Mouse (Mus musculus): ENCODE data around the gene Mamstr. TPM values are rescaled to one million over a fixed set of nuclear protein-coding genes. Genes with fewer than 3 reads are reported as not detected.

Mamstr gene
- polyA plus RNA-seq (2015; fragmentation: Nextera tagmentation; extraction: Ambion mirVana) = 1.6 and 1.9 TPM in 2 replicates

DNA sequence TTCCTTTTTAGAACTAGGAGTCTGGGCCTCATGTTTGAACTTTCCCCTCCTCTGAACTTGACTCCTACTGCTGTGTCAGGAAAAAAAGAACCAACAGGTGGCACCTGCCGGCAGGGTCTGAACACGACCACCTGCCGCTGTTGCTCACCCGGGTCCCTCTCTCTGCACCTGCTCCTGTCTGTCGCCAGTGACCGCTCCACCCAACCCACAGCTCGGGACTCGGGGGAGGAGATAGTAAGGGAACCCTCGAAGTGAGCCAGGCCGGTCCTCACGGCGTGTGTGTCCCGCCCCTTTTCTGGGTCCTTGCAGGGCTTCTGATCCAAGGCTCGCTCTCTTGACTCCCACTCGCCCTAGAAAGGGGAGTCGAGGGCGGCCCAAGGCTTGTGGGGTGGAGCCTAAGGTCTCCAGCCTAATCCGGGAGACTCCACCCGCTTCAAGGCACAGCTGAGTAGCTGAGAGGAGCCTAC is at the start of gene Mamstr:
Mamstr (plus strand) TSS at position 417 of the 467 bp plus-strand sequence.
- DNase-seq (ENCODE audit: low spot score) = no peak

DNA sequence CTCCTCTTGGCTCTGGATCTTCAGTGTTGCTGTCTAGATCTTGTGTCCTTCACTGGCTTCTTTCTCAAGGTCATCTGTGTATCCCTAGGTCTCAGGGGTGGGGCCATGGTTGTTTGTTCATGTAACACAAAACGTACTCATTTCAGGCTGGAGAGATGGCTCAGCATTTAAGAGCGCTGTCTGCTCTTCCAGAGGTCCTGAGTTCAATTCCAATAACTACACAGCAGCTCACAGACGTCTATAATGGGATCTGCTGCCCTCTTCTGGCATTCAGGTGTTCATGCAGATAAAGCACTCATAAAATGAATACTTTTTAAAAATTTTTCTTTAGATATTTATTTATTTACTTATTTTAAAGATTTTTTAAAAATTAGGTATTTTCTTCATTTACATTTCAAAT is 48.9 kb upstream of the Mamstr start:
- DNase-seq (ENCODE audit: low spot score) = no peak

DNA sequence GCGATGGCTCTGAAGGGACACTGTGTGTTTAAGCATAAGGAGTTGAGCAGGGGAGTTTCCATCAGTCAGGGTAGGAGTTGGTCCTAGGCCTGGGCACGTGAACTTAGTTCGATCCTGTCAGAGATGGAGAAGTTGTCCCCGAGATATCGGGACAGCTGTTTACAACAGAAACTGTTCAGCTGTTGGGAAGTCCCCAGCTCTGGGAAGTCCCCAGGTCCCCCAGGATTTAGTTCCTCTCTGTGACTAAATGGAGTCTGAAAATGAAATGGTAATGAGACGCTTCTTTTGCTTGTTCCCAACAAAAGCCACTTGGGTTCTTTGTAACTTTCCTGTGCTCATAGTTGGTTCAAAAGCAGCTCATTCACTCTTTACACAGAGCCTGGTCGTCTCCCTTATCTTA is 47.9 kb upstream of the Mamstr start:
- DNase-seq (ENCODE audit: low spot score) = no peak

DNA sequence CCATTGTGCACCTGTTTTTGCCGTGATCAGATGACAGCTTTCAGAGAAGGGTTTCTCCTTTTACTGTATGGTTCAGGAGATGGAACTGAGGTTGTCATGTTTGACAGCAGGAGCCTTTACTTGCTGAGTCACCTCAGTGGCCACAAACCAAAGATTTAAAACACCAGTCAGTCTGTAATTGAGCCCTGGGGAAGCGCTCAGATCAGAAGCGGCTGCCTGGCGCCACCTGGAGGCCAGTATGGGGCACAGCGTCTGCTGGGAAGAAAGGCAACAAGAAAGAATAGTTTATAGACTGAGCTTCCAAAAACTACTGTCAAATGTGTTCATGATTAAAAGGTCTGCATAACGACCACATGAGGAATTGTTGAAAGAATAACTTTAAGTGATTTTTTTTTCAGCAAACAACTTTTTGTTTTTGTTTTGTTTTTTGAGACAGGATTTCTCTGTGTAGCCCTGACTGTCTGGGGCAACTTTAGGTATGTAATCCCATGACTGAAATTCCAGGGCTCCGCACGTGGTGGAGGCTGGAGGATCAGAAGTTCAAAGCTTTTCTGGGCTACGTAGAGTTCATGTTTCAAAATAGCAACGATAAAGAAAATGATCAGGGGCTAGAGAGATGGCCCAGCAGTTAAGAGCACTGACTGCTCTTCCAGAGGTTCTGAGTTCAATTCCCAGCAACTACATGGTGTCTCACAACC is 46.5 kb upstream of the Mamstr start:
- peak; percentile 80 for DNase-seq (ENCODE audit: low spot score)

DNA sequence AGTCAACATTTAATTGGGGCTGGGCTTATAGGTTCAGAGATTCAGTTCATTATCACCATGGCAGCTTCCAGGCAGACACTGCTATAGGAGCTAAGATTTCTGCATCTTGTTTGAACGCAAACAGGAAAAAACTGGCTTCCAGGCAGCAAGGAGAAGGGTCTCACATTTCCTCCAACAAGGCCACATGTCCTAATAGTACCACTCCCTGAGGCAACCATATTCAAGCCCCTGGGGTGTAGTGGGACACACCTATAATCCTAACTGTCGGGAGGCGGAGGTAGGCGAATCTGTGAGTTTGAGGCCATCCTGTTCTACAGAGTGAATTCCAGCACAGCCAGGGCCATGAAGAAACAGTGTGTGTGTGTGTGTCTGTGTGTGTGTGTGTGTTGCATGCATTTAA is 44.6 kb upstream of the Mamstr start:
- DNase-seq (ENCODE audit: low spot score) = no peak

DNA sequence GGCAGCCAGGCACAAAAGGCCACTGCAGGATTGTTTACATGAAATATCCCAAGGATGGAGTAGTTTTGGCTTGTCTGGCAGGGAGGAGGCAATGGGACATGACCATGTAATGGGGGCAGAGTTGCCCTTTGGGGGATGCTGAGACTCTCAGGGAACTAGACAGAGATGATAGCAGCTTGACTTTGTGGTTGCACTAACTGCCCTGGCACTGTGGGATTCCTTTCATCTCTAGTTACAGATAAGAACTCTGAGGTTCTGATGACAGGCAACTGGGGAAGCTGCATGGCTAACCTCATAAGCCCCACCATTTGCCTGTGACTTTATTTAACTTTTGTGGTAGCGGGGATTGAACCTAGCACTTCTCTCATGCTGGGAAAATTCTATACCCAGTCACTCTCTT is 43.7 kb upstream of the Mamstr start:
- no peak for DNase-seq (ENCODE audit: low spot score)

DNA sequence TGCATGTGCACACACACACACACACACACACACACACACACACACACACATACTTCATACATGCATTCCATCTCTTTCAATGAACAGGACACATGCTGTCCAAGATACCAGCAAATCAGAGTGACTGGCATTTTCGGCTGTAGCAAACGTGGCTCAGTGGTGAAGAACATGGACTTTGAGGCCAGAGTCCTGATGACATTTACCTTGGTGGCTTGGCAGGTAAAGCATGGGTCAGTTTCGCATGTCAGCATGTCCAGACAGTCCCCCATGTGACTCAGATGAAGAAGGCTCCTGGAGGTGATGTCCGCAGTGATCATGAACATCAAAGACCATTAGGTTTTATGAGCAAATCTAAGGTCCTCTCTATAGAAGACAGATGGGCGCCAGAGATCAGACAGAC is 42.8 kb upstream of the Mamstr start:
- DNase-seq (ENCODE audit: low spot score) = no peak

DNA sequence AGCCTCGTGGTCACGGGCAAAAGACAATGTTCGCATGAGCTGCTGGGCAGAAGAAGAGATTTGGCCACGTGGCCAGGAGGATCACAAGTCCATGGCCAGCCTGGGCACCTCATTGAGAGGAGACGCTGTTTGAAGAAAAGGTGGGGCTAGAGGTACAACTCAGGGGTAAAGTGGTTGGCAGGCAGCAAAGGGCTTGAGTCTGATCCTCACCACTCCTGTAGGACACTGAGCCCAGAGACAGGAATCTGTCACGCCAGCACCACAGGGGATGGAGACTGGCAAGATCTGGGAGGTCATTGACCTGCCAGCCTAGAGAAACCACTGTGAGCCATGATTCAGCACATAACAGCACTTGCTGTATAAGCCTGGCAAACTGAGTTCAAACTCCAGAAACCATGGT is 42.2 kb upstream of the Mamstr start:
- no peak for DNase-seq (ENCODE audit: low spot score)

DNA sequence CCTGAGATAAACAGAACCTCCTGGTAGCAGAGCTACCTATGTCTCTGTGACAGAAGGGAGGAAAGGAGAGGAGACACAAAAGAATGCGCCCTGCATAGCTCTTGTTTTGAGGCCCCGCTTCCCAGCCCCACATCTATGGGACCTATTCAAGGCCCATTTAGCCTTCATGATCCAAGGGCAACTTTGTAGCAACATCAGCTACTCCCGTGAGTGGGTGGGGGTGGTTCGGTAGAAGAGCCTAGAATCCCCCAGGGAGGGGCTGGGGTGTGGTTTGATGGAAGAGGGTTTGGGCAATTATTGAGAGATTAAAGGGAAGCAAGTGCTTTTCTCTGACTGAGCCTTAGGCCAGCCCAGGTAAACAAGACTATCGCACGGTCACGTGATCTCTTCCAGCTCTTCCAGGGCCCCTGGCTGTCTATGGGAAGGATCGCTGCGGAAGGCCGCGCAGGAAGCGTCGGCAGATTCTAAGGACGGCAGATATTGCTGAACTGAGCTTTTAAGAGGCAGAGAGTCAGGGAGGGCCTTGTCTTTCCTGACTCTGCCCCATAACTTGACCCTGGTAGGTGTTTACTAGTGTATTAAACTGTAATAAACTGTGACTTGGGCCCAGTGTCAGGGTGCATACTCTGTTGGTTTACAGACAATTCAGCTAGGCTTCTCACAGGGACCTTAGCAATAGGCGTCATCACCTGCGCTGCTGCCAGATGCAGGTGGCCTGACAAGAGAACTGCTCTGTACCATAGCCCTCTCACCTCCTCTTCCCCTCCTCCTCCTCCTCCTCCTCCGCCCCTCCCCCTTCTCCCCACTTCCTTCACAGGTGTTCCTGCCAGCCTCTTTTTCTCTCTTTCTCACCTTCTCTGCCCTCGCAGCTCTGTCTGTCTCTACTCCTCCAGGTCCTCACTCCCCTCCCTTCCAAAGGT is 40.6 kb upstream of the Mamstr start:
- DNase-seq (ENCODE audit: low spot score) = peak; percentile 73

DNA sequence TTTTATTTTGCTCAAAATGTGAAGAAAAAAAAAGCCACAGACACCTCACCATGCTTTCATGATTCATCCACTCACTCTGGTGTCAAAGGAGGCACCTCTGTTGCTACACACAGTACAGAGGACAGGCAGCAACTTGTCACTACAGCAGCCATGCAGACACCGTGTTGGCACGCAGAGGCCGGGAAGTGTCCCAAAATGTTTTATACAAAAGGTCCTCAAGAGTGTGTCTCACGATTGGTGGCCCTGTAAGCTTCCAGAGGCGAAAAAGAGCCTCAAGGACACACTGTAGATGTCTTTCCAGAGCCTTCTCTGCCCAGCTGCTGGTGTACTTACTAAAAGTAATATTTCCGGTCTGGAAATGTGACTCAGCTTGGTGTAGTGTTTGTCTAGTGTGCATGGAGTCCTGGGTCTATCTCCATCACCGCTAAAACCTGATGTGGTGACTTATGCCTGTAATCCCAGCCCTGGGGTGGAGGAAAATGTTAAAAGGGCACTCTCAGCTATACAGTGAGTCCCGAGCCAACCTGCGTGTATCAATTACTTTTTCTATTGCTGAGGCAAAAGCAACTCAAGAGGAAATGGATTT is 34.0 kb upstream of the Mamstr start:
- DNase-seq (ENCODE audit: low spot score) = no peak

DNA sequence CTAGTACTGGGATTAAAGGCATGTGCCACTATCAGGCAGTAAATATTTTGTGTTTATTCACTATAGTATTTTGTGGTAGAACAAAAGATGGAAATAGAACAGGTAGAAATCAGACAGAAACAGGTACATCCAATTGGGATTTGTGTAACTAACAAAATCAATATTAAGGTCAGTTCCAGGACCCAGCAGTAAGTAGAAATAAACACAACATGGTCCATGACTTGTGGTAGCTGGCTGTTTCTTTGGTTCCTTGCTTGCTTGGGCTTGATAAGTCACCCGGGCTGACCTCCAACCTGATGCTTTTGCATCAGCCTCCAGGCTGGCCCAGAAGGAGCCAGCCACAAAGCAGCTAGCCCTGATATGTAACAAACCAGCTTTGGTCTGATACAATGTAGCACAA is 30.3 kb upstream of the Mamstr start:
- no peak for DNase-seq (ENCODE audit: low spot score)

DNA sequence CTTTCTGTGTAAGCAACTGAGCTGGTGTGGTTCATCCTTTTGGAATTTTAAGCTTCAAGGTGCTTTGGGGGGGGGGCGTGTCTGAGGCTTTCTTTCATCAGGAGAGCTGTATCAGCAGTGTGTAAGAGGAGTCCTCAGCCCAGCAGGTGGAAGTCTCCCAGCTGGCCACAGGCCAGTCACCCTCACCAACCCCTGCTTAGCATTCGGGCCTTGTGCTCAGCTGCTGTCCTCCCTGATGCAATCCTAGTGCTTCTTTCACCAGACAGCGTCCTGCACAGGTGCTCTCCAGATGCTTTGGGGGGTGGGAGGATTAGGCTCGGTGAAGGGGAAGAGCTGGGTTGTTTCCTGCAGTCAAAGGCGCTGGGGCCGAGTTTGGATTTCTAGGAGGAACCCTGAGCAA is 23.5 kb upstream of the Mamstr start:
- DNase-seq (ENCODE audit: low spot score) = no peak

DNA sequence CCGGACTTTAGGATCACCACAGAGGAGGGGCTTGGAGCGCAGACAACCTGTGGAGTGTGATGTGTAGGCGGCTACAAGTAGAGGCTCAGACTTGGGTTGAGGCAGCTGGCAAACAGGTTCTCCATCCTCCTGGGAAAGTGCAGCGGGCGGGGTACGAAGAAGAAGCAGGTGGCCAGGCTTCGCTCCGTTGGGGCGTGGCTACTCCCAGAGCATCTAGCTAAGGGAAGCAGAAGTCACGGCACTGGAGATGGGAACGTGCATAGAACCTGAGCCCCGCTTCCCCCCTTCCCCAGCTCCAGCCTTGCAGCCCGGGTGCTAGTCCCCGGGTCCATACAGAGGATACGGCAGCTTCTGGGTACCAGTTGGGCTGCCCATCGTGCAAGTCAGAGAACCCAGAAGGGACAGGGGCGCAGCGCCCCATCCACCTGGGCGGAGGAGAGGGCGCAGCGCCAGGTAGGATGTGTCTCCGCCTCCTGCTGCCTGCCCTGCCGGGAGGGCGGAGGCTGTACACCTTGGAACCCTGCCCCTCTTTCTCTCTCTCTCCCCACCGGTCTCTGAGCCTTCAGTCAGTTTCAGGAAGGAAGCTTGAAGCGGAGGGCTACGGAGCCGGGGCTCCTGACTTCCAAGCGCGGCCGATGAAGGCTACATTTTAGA is 22.6 kb upstream of the Mamstr start, which contains the start of gene Fut1:
Fut1 (plus strand) TSS at position 248 of the 654 bp plus-strand sequence.
- no peak for DNase-seq (ENCODE audit: low spot score)

DNA sequence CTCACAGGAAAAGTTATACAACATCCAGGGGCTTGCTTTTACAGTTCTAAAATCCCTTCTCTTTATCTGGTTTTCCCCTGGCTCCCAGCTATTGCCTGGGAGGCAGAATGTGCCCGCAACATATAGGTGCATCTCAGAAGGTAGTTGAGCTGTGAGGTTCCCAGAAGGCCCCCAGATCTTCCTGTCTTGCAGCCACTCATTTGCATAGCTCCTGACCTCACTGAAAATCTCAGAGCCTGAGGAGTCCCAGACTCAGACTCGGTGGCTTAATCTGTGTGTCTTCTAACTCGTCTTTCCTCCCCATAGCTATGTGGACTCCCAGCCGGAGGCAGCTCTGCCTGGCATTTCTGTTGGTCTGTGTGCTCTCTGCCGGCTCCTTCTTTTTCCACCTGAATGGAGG is 21.5 kb upstream of the Mamstr start:
- no peak for DNase-seq (ENCODE audit: low spot score)

DNA sequence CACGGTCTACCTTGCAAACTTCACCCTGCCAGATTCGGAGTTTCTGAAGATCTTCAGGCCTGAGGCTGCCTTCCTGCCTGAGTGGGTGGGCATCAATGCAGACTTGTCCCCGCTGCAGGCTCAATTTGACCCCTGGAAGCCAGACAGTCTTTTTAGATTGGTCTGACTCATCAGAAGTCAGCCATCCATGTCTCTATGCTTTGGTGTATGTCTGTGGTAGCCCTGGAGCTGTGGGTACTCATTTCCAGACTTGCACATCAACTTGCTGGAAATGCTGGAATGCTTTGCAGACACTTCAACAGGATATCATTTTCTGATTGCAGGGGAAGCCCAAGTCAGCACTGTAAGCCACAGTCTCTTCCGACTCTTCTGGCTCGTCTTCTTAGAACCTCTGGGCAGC is 20.2 kb upstream of the Mamstr start:
- no peak for DNase-seq (ENCODE audit: low spot score)

DNA sequence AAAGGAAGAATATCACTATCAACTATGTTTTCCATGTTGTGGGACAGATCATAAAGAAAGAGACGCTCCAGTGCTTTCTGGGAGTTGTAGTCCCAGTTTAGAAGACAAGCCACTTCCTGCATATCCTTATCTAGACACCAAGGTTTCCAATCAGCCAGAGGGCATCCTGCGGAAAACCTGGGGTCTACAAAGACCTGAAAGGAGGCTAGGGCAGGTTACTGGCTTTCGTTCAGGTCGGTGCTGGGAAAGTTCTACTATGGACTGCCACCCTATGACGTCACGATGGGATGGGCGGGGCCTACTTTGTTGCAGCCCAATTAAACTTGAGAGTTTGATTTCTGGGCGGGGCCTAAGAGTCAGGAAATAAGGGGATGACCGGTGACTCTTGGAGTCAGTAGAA is 18.3 kb upstream of the Mamstr start, which contains the start of gene Izumo1:
Izumo1 (plus strand) TSS at position 369 of the 400 bp plus-strand sequence.
- peak; percentile 40 for DNase-seq (ENCODE audit: low spot score)

DNA sequence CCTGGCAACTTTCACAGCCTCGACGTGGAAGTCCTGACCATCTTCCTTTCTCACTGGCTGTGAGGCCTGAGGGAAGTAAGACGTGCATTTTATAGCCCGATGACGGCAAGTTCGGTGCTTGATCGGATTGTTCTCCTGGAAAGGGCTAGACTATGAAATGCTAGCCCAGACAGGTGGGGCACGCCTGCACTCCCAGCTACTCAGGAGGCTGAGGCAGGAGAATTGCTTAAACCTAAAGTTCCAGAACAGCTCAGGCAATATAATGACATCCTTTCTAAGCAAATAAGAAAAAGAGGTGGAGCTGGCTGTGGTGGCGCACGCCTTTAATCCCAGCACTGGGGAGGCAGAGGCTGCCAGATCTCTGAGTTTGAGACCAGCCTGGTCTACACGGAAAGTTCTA is 16.3 kb upstream of the Mamstr start:
- DNase-seq (ENCODE audit: low spot score) = no peak

DNA sequence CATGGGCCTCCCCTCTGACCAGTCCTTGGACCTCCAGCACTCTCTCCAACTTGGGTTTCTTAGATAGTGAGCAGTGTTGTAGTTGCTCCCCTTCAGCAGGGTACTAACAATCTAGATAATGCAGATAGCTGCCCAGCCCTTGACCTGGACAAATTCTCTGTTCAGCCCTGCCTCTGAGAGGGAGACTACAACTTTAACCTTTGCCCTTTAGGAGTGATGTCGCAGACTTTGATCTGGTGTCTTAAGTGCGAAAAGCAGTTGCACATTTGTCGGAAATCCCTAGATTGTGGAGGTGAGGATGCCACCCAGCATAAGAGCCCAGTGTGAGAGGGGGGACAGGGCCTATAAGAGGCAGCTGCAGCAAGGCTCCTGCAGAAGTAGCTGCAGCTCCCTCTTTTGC is 15.1 kb upstream of the Mamstr start:
- no peak for DNase-seq (ENCODE audit: low spot score)

DNA sequence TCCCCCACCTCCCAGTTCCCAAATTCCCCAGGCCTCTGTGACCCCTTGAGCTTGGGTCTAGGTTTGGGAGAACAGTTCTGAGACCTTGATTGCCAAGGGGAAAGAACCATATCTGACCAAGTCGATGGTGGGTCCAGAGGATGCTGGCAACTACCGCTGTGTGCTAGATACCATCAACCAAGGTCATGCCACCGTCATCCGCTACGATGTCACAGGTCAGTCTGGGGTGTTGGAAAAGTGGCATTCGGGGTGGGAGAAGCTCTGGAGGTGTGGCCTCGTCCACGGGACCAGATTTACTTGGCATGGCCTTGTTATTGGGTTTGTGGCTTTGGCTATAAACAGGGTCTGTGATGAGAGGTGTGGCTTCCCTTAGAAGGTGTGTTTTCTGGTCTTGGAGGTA is 14.3 kb upstream of the Mamstr start:
- no peak for DNase-seq (ENCODE audit: low spot score)

DNA sequence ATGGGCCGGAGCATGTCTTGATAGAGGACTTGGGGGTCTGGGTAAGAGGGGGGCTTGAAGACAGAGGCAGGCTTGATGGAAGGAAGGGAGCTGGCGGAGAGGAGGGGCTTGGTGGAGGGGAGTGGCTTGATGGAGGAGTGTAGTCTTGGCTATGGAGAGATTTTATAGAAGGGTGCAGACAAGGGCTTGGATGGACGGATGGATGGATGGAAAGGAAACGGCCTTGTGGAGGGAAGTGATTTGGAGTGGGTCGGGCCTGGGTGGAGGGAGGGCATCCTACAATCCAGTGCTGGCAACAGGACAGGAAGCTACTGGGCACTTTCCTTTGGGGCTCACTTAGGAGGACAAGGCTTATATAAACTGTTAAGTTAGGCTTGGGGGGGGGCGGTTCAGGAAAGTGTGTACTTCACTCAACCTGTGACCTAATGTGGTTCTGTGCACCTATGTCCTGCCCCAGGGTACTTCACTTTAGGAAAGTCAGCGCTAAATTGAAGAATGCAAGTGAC is 13.2 kb upstream of the Mamstr start:
- DNase-seq (ENCODE audit: low spot score) = no peak

DNA sequence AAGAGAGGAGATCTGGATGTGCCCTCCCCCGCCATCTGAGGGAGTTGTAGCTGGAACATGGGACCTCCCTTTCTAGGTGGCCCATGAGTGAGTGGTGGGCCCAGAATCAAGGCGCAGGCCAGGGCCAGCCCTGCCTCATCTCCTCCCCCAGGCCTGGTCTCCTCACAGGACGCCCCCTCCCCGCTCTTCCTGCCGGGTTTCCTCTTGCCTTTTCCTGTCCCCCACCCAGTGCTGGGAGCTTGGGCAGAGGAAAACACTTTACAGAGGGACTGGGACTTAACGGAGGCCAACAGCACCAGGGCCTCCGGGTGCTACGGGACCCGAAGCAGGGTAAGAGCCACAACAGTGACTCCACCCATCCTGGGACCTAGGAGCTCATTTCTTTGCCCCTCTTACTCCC is 12.5 kb upstream of the Mamstr start, which contains the start of gene Rasip1:
Rasip1 (plus strand) TSS at position 228 of the 400 bp plus-strand sequence.
- DNase-seq (ENCODE audit: low spot score) = no peak

All from thymus, postnatal 0 days (tissue).